Mouse (Mus musculus) B cell, adult 62 days (primary cell): ENCODE results near the gene Sf3b1. TPM values are rescaled to one million over a fixed set of nuclear protein-coding genes. Genes with fewer than 3 reads are reported as not detected.

ENCODE experiments used
- total RNA-seq: library from RNA; stranded (reverse); gene quantifications from 4 replicates; pipeline ENCODE4 v1.2.4, GENCODE M21; 2023

The Sf3b1 gene
- total RNA-seq: 449 to 461 TPM (median 456 TPM) in 4 replicates

DNA sequence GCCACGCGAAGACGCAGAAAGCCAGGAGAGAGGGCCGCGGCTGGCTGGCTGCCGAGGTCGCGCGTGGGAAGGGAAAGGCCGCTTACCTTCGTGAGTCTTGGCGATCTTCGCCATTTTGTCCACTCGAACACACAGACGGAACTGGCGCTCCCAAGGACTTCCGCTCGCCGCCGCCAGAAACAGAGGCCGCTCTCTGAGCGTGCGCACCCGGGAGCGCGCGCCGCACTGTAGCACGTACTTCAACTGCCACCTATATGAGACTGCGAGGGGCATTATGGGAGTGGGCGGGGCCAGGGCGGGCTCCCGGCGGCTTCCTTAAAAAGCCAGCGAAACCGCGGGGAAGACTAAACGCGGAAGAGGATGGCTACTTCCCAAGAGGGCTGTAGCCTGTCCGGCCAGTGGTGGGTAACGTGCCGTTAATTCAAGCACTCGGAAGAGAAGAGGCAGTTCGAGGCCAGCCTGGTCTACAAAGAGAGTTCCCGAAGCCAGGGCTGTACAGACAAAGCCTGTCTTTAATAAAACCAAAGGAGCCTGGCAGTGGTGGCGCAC lies at the start of gene Sf3b1:
Sf3b1 (minus strand) TSS at position 229 of the 549 bp plus-strand sequence.

GRCm38 (mm10) chr1:55052355-55052953 lies 25.2 kb upstream of the Sf3b1 start, which contains the start of gene Coq10b:
TSS of gene Coq10b (plus strand) at chr1:55052770.

Other genes starting within 250 kb of the Sf3b1 start
- gene Ankrd44, start 101.1 kb downstream of the Sf3b1 start, total RNA-seq: 393 to 441 TPM (median 425 TPM) in 4 replicates
- 65.5 to 76.1 TPM (median 70.7 TPM) in 4 replicates for gene Coq10b, start 25.3 kb upstream of the Sf3b1 start, total RNA-seq
- 135 to 169 TPM (median 140 TPM) in 4 replicates for gene Hspe1, start 60.7 kb upstream of the Sf3b1 start, total RNA-seq
- gene Hspd1, start 60.8 kb upstream of the Sf3b1 start, total RNA-seq: 124 to 155 TPM (median 132 TPM) in 4 replicates
- gene Mob4, start 103.8 kb upstream of the Sf3b1 start, total RNA-seq: 106 to 107 TPM (median 106 TPM) in 4 replicates
- gene Rftn2, start 199.3 kb upstream of the Sf3b1 start, total RNA-seq: 6.4 to 9.9 TPM (median 9.1 TPM) in 4 replicates
- gene Mars2, start 209.7 kb upstream of the Sf3b1 start, total RNA-seq: 13.2 to 14.3 TPM (median 13.7 TPM) in 4 replicates